14 mouse cellular contexts compared by ENCODE assay signal in the genomic region with DNA sequence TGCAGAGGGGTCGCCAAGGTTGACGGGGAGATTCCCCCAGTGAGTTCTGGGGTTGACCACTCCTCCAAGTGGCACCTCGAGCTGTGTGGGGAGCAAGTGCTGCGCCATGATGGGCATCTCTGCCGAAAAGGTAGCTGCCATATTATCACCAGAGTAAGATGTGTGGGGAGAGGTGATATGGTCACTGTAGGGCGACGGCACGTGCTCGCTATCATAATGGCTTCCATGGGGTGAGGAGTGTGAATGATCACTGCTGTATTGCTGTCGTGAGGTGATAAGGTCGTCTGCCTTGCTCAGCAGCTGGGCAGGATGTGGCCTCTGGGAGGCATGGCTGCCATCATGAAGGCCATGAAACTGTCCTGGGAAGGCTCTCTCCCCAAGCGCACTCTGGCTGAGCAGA.
"Had no signal": no experiment of that assay in that cellular context is flagged by ENCODE, and none has a peak within 500 bp of the region (broad histone marks: within the 10 kb centered on the region; RNA-seq: fewer than 3 reads in every experiment).

No protein-coding gene starts in this region.

- H3K9ac ChIP-seq: kidney, embryonic 15.5 days; limb, embryonic 15.5 days; lung, embryonic 14.5 days had no signal

- DNase-seq: kidney, adult 2 months; kidney, postnatal 25 days; layer of hippocampus, postnatal 36 days; lung, embryonic 14.5 days; lung, postnatal 10 days; lung, postnatal 4 days; midbrain, embryonic 14.5 days; right cerebral cortex, postnatal 14 days; thymus, postnatal 36 days had no signal

- H3K4me1 ChIP-seq: kidney, embryonic 15.5 days; limb, embryonic 15.5 days; midbrain, embryonic 10.5 days had no signal

- H3K27ac ChIP-seq: hindbrain, postnatal 0 days; kidney, embryonic 15.5 days; limb, embryonic 15.5 days; midbrain, embryonic 10.5 days had no signal

- H3K27me3 ChIP-seq: kidney, embryonic 15.5 days; limb, embryonic 15.5 days had no signal

- H3K4me2 ChIP-seq: kidney, embryonic 15.5 days; limb, embryonic 15.5 days; lung, embryonic 14.5 days had no signal

- H3K9me3 ChIP-seq: kidney, embryonic 15.5 days; limb, embryonic 15.5 days; midbrain, embryonic 10.5 days had no signal

- H3K4me3 ChIP-seq: kidney, embryonic 15.5 days; limb, embryonic 15.5 days; midbrain, embryonic 10.5 days; myocyte had no signal
